Mouse (Mus musculus) forebrain, embryonic 11.5 days (tissue): ENCODE data around the gene Eif2ak1. TPM values are rescaled to one million over a fixed set of nuclear protein-coding genes. Genes with fewer than 3 reads are reported as not detected.

Experiments
- ATAC-seq: fragments of 200-750 bp; cut with Nextera tagmentation; replicated peaks from 2 replicates; pipeline ENCODE4 v1.8.0; 2017; ENCODE audit warnings: moderate TSS enrichment; ENCODE audit not compliant: low FRiP score
- DNase-seq: peaks from one replicate; pipeline ENCODE4 v3.0.0-alpha.2; 2017; ENCODE audit warnings: low spot score
- H3K27ac ChIP-seq: fragments of 300-500 bp; sonication (generic); 2 replicates; pipeline ENCODE4 v1.5.1; 2014; ENCODE audit warnings: low read depth, low read length
- H3K27me3 ChIP-seq: fragments of 300-500 bp; sonication (generic); 2 replicates; pipeline ENCODE4 v1.6.1; 2014; ENCODE audit warnings: mild to moderate bottlenecking, low read length, mixed read lengths; ENCODE audit not compliant: control insufficient read depth, insufficient read depth
- H3K36me3 ChIP-seq: fragments of 300-500 bp; sonication (generic); 2 replicates; pipeline ENCODE4 v1.6.1; 2014; ENCODE audit warnings: mild to moderate bottlenecking, low read length, moderate library complexity, mixed read lengths; ENCODE audit not compliant: control insufficient read depth, insufficient read depth
- H3K4me1 ChIP-seq: fragments of 300-500 bp; sonication (generic); replicated peaks from 2 replicates; pipeline ENCODE4 v1.6.1; 2014; ENCODE audit warnings: low read length, mixed read lengths; ENCODE audit not compliant: control insufficient read depth, insufficient read depth
- H3K4me2 ChIP-seq: fragments of 300-500 bp; sonication (generic); 2 replicates; pipeline ENCODE4 v1.6.1; 2014; ENCODE audit warnings: low read depth, mild to moderate bottlenecking, low read length, moderate library complexity, mixed read lengths; ENCODE audit not compliant: severe bottlenecking
- H3K4me3 ChIP-seq: fragments of 300-500 bp; sonication (generic); 2 replicates; pipeline ENCODE4 v1.5.1; 2014; ENCODE audit warnings: low read depth, low read length
- H3K9ac ChIP-seq: fragments of 300-500 bp; sonication (generic); 2 replicates; pipeline ENCODE4 v1.6.1; 2014; ENCODE audit warnings: low read length
- H3K9me3 ChIP-seq: fragments of 300-500 bp; sonication (generic); 2 replicates; pipeline ENCODE4 v1.6.1; 2016; ENCODE audit warnings: low read length, mixed read lengths; ENCODE audit not compliant: control insufficient read depth
- WGBS: fragments of 180-500 bp; shearing (Covaris S2); extraction: QIAGEN DNeasy Blood & Tissue Kit; methylation state at CpG from one replicate; pipeline ENCODE4 v1.1.7; 2014; 5-methylcytosine and 5-hydroxymethylcytosine counted together
- polyA plus RNA-seq: library from polyadenylated mRNA; unstranded; fragments of >200 nt; fragmentation: Nextera tagmentation; extraction: Ambion mirVana; gene quantifications from 2 replicates; pipeline ENCODE4 v1.2.1, GENCODE M21; 2014

Eif2ak1 gene
- polyA plus RNA-seq, 1 experiment from 2014 or later, result 48.4 TPM

DNA sequence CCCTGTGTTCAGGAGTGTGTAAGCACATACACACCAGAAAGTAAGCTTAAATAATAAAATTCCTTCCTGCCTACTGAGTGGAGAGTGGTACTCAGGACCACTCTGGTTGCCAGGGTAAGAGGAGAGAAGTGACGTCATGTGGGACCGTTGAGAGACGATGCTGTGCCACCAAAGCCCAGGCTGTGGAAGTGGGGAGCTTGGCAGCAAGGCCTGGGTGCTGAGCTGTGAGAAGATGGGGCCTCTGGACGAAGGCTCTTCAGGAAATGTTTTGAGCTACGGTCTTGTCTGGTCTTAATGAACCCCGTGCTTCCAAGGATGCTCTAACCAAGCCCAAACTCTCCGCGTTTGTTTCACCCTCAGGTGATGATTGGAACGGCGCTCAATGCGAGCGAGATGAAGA, 113.1 kb downstream of the Eif2ak1 start:
- Histone ChIP-seq H3K4me2 (no peak overlapping the region), H3K9ac (no peak overlapping the region), H3K4me3 (no peak overlapping the region), H3K9me3 (no peaks in the 10 kb centered on the region), H3K4me1 (no peaks in the 10 kb centered on the region), H3K36me3 (peaks cover 7% of the 10 kb centered on the region), H3K27ac (no peak overlapping the region), H3K27me3 (no peaks in the 10 kb centered on the region)
- DNase-seq (no peak), ATAC-seq (no peak)
- WGBS, result 95% methylated on average over 12 of the region's 12 CpGs

DNA sequence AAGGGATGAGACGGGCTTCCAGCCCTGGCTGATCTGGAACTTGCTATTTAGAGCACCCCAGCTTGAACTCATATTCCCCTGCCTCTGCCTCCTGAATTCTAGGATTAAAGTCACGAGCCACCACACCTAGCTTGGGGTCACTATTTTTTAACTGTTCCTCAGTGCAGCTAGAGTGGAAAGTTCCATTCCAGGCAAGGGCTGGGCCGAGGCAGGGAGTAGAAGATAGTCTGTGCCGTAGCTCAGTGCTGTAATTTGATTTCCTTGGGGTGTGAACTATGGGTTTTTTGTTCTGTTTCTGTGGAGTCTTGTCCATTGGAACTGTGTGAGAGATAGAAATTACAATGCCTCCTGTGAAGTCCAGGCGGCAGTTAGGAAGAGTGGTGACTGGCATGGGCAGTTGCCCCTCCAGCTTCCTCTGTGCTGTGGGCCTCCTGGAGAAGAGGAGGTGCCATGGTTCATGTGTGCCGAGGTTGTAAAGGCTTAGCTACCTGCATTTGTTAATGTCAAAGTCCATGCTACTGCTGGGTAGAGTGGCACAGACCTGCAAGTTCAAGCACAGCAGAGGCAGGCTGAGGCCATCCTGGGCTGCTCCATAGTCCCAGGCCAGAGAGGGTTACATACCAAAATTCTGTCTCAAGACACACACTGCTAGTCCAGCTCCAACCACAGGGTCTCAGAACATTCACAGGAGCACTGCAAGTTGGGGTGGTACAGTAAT, 114.4 kb downstream of the Eif2ak1 start:
- no peaks in the 10 kb centered on the region for H3K4me1 ChIP-seq
- H3K4me2 ChIP-seq, result no peak overlapping the region
- DNase-seq, result no peak
- H3K27me3 ChIP-seq, result no peaks in the 10 kb centered on the region
- no peak for ATAC-seq
- no peak overlapping the region for H3K27ac ChIP-seq
- H3K9ac ChIP-seq, result no peak overlapping the region
- peaks cover 5% of the 10 kb centered on the region; the same call in 1 of the 2 replicates for H3K36me3 ChIP-seq
- no peaks in the 10 kb centered on the region for H3K9me3 ChIP-seq
- H3K4me3 ChIP-seq, result no peak overlapping the region
- WGBS, result 86% methylated on average over 6 of the region's 6 CpGs

DNA sequence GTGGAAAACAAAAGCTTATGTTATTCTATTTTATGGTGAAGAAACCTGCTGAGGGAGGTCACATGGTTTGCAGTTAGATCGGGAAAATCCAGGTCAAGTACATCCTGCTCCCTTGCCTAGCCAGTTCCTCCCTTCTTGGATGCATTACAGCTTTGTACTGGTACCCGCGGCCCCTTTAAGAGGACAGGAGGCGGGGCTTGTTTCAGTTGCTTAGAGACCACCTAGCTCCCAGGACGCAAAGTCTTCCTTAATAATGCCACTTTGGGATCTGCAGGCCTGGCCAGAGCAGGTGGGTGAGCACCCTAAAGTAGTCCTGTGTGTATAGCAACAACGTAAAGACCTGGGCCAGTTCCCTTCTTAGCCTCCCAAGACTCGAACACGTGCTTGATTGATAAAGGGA, 115.2 kb downstream of the Eif2ak1 start, which contains the start of gene Rsph10b:
Gene Rsph10b (plus strand): TSS at position 205 of the 400 bp plus-strand sequence.
- H3K36me3 ChIP-seq, result peaks cover 5% of the 10 kb centered on the region; the same call in 1 of the 2 replicates
- no peak within 1 kb of the TSS for H3K27ac ChIP-seq
- DNase-seq (peak; percentile 52), ATAC-seq (peak; percentile 30; the same call in 1 of the 2 replicates)
- H3K9ac ChIP-seq, result no peak within 1 kb of the TSS
- H3K27me3 ChIP-seq, result no peaks in the 10 kb centered on the region
- peak within 1 kb of the TSS; percentile 35; the same call in 1 of the 2 replicates for H3K4me2 ChIP-seq
- H3K4me1 ChIP-seq, result no peaks in the 10 kb centered on the region
- no peaks in the 10 kb centered on the region for H3K9me3 ChIP-seq
- 15% methylated on average over 8 of the region's 8 CpGs for WGBS
- no peak within 1 kb of the TSS for H3K4me3 ChIP-seq

DNA sequence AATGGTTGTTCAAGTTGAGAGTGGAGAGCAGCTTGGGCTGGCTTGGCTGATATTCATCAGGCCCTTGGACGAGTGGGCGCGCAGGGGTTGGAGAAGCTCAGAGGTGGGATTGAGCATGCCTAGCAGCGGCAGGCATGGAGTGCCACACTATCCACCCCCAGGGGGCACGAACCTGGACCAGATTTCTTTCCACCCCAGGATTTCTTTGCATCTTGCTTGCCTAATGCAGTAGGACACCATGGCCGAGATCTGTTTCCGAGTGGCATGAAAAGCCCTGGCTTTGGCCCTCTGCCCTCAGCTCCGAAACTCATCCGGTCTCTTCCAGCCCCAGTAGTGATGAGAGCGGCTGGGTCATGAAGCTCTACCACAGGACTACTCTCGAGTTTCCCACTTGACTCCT, 115.8 kb downstream of the Eif2ak1 start:
- no peak overlapping the region for H3K27ac ChIP-seq
- no peak overlapping the region for H3K9ac ChIP-seq
- H3K4me1 ChIP-seq, result no peaks in the 10 kb centered on the region
- no peaks in the 10 kb centered on the region for H3K9me3 ChIP-seq
- no peak for ATAC-seq
- DNase-seq, result no peak
- no peak overlapping the region; the same call in 1 of the 2 replicates for H3K4me2 ChIP-seq
- H3K36me3 ChIP-seq, result peaks cover 5% of the 10 kb centered on the region; the same call in 1 of the 2 replicates
- 88% methylated on average over 11 of the region's 11 CpGs for WGBS
- H3K27me3 ChIP-seq, result no peaks in the 10 kb centered on the region
- H3K4me3 ChIP-seq, result no peak overlapping the region

DNA sequence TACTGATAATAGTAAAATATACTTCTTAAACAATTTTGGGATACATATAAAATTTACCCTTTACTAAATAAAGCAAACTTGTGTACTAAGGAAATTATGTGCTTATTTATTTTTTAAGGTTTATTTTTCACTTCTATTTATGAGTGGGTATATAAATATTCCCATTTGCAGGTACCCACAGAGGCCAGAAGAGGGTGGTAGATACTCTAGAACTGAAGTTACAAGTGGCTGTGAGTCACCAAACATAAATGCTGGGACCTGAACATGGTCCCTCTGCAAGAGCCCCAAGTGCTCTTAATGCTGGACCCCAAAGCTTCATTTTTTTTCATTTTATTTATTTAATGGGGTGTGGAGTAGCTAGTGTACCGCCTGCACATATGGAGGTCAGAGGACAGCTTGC, 116.3 kb downstream of the Eif2ak1 start:
- H3K36me3 ChIP-seq, result peaks cover 5% of the 10 kb centered on the region; the same call in 1 of the 2 replicates
- no peaks in the 10 kb centered on the region for H3K4me1 ChIP-seq
- H3K4me2 ChIP-seq, result no peak overlapping the region
- H3K27ac ChIP-seq, result no peak overlapping the region
- DNase-seq (no peak), ATAC-seq (no peak)
- H3K4me3 ChIP-seq, result no peak overlapping the region
- no peaks in the 10 kb centered on the region for H3K27me3 ChIP-seq
- H3K9me3 ChIP-seq, result no peaks in the 10 kb centered on the region
- 88% methylated on average over 1 of the region's 1 CpGs for WGBS
- H3K9ac ChIP-seq, result no peak overlapping the region

DNA sequence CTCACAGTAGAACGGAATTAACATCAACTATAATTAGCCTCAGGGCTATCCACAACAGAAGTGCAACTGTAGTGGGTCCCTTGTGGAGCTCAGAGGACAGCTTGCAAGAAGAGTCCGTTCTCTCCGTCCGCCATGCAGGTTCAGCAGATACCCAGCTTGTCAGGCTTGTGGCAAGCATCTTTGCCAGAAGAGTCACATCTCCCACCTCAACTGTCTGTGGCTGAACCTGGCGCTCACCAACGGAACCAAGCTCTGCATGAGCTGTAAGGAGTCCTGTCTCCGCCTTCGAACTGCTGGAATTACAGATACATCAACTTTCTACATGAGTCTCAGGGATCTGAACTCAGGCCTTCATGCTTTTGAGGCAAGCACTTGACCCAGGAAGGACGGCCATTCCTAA, 118.6 kb downstream of the Eif2ak1 start:
- no peak overlapping the region for H3K9ac ChIP-seq
- DNase-seq, result no peak
- no peak overlapping the region for H3K4me3 ChIP-seq
- no peaks in the 10 kb centered on the region for H3K36me3 ChIP-seq
- ATAC-seq, result no peak
- 91% methylated on average over 9 of the region's 9 CpGs for WGBS
- no peaks in the 10 kb centered on the region for H3K27me3 ChIP-seq
- H3K9me3 ChIP-seq, result no peaks in the 10 kb centered on the region
- H3K4me2 ChIP-seq, result no peak overlapping the region
- no peak overlapping the region for H3K27ac ChIP-seq
- no peaks in the 10 kb centered on the region for H3K4me1 ChIP-seq

DNA sequence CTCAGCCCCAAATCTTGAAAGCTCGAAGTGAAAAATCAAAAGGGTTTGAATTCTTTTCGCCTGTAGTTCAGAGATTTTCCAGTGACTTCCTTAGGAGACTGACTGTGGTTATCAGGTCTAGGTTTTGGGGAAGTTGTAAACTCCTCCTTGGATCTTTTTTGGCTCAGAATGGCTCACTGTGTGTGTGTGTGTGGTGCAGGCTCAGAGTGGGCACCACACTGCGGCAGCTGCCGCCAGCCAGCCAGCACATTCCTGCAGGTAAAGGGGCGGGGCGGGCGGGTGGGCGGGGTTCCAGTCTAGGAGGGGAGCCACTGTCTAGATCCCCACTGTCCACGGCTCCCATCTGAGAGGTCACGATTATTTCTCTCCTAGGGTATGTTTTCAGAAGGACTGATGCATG, 124.0 kb downstream of the Eif2ak1 start:
- Histone ChIP-seq H3K9me3 (no peaks in the 10 kb centered on the region), H3K27me3 (no peaks in the 10 kb centered on the region), H3K27ac (no peak overlapping the region), H3K4me3 (no peak overlapping the region), H3K4me1 (no peaks in the 10 kb centered on the region), H3K4me2 (no peak overlapping the region), H3K36me3 (no peaks in the 10 kb centered on the region), H3K9ac (no peak overlapping the region)
- 22% methylated on average over 10 of the region's 10 CpGs for whole genome bisulfite sequencing
- no peak for DNase-seq
- ATAC-seq, result no peak

DNA sequence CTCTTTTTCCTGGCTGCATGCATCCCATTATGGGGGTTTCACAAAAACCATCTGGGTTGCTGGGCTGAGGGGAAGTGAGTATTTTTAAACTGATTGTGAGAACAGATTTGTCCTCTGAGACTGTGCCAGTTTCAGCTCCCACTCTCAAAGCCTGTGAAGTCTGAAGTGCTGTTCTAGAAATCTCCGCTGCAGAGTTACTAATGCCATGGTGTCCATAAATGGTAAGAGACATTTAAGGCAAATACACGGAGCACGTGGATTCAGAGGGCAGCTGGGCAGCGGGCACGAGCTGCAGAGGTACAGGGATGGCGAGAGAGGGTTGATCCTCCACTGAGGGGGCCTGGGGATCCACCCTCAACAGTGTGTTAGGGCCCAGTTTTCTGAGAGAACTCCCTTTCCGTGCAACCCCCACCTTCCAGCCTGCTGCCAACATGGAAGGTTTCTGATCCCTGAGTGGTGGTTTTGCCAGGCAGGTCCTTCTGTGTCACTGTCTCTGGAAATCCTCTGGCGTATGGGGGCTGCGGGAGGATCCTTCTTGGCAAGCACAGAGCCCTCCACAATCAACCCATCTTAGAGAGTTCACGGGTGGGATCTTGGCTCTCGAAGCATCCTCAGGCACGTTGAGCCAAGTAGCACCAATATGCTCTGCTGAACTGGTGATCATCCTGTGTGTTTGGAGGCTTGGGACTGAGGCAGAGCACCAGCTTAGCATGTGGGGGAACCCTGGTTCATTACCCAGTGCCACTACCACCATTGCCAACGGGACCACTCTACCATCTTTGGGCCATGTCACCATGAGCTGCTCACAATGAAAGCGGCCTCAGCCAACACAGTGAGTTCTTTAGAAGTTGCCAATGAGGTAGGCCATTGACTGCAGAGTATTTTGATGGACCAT, 125.9 kb downstream of the Eif2ak1 start:
- no peaks in the 10 kb centered on the region for H3K4me1 ChIP-seq
- WGBS, result 90% methylated on average over 14 of the region's 14 CpGs
- no peaks in the 10 kb centered on the region for H3K27me3 ChIP-seq
- no peaks in the 10 kb centered on the region for H3K36me3 ChIP-seq
- H3K9me3 ChIP-seq, result no peaks in the 10 kb centered on the region
- no peak for ATAC-seq
- no peak overlapping the region for H3K27ac ChIP-seq
- no peak overlapping the region for H3K4me3 ChIP-seq
- H3K4me2 ChIP-seq, result no peak overlapping the region
- no peak for DNase-seq
- no peak overlapping the region for H3K9ac ChIP-seq
